Mouse (Mus musculus) hindbrain, embryonic 16.5 days (tissue): ENCODE results near the gene Msmp. TPM values are rescaled to one million over a fixed set of nuclear protein-coding genes. Genes with fewer than 3 reads are reported as not detected.
A peak's percentile ranks its signal among the peaks of the same experiment; 100 is the strongest.

Experiments
- ATAC-seq: fragments of 200-750 bp; cut with Nextera tagmentation; 2 replicates; pipeline ENCODE4 v1.8.0; 2017; ENCODE audit warnings: moderate TSS enrichment, moderate library complexity
- H3K27ac ChIP-seq: fragments of 300-500 bp; sonication (generic); 2 replicates; pipeline ENCODE4 v1.5.1; 2014; ENCODE audit warnings: low read depth, mild to moderate bottlenecking, control low read depth, low read length, moderate library complexity
- H3K27me3 ChIP-seq: fragments of 300-500 bp; sonication (generic); replicated peaks from 2 replicates; pipeline ENCODE4 v1.6.1; 2014; ENCODE audit warnings: low read length; ENCODE audit not compliant: control insufficient read depth, insufficient read depth
- H3K36me3 ChIP-seq: fragments of 300-500 bp; sonication (generic); 2 replicates; pipeline ENCODE4 v1.6.1; 2014; ENCODE audit warnings: mild to moderate bottlenecking, low read length, moderate library complexity, mixed read lengths; ENCODE audit not compliant: control insufficient read depth, insufficient read depth
- H3K4me1 ChIP-seq: fragments of 300-500 bp; sonication (generic); 2 replicates; pipeline ENCODE4 v1.6.1; 2014; ENCODE audit warnings: low read depth, low read length; ENCODE audit not compliant: control insufficient read depth, insufficient read depth
- H3K4me2 ChIP-seq: fragments of 300-500 bp; sonication (generic); 2 replicates; pipeline ENCODE4 v1.6.1; 2014; ENCODE audit warnings: mild to moderate bottlenecking, low read length, control low read depth, moderate library complexity
- H3K4me3 ChIP-seq: fragments of 300-500 bp; sonication (generic); 2 replicates; pipeline ENCODE4 v1.5.1; 2014; ENCODE audit warnings: mild to moderate bottlenecking, low read length, control low read depth, moderate library complexity
- H3K9ac ChIP-seq: fragments of 300-500 bp; sonication (generic); 2 replicates; pipeline ENCODE4 v1.6.1; 2014; ENCODE audit warnings: low read depth, mild to moderate bottlenecking, control low read depth, low read length, moderate library complexity
- H3K9me3 ChIP-seq: fragments of 300-500 bp; sonication (generic); 2 replicates; pipeline ENCODE4 v1.6.1; 2014; ENCODE audit warnings: mild to moderate bottlenecking, low read length, moderate library complexity; ENCODE audit not compliant: control insufficient read depth
- WGBS: fragments of 180-500 bp; shearing (Covaris S2); extraction: QIAGEN DNeasy Blood & Tissue Kit; methylation state at CpG from one replicate; pipeline ENCODE4 v1.1.7; 2014; 5-methylcytosine and 5-hydroxymethylcytosine counted together
- polyA plus RNA-seq: library from polyadenylated mRNA; unstranded; fragments of >200 nt; fragmentation: Nextera tagmentation; extraction: Ambion mirVana; gene quantifications from 2 replicates; pipeline ENCODE4 v1.2.1, GENCODE M21; 2015

Gene Msmp
- polyA plus RNA-seq, 1 experiment from 2014 or later: 0.71 TPM

- Histone ChIP-seq H3K4me1 (peaks cover 23% of the 10 kb centered on the region), H3K9me3 (no peaks in the 10 kb centered on the region), H3K27me3 (no peaks in the 10 kb centered on the region), H3K36me3 (peaks cover 28% of the 10 kb centered on the region), H3K27ac (no peak overlapping the region), H3K4me2 (no peak overlapping the region), H3K9ac (no peak overlapping the region), H3K4me3 (no peak overlapping the region)
- 97% methylated on average over 12 of the region's 12 CpGs for WGBS
- ATAC-seq: no peak
Observed at GRCm38 (mm10) chr4:43581381-43581780, 2.9 kb downstream of the Msmp start.

- ATAC-seq: no peak
- Histone ChIP-seq H3K4me1 (peaks cover 30% of the 10 kb centered on the region), H3K27ac (no peak overlapping the region), H3K9me3 (no peaks in the 10 kb centered on the region), H3K27me3 (no peaks in the 10 kb centered on the region), H3K4me3 (no peak overlapping the region), H3K36me3 (peaks cover 28% of the 10 kb centered on the region), H3K4me2 (no peak overlapping the region), H3K9ac (no peak overlapping the region)
- 94% methylated on average over 5 of the region's 5 CpGs for WGBS
Observed at GRCm38 (mm10) chr4:43580721-43581120, 3.6 kb downstream of the Msmp start.

- Histone ChIP-seq H3K9me3 (no peaks in the 10 kb centered on the region), H3K27me3 (no peaks in the 10 kb centered on the region), H3K9ac (peak overlapping the region; percentile 97; the same call in 1 of the 2 replicates), H3K4me2 (peak overlapping the region; percentile 85), H3K36me3 (peaks cover 28% of the 10 kb centered on the region), H3K4me1 (peaks cover 40% of the 10 kb centered on the region), H3K4me3 (peak overlapping the region; percentile 94), H3K27ac (no peak overlapping the region)
- no peak for ATAC-seq
- 77% methylated on average over 6 of the region's 6 CpGs for WGBS
Observed at GRCm38 (mm10) chr4:43579731-43580130, 4.6 kb downstream of the Msmp start.

- H3K9ac ChIP-seq: peak overlapping the region; percentile 97
- no peaks in the 10 kb centered on the region for H3K27me3 ChIP-seq
- H3K36me3 ChIP-seq: peaks cover 28% of the 10 kb centered on the region
- ATAC-seq: no peak
- H3K4me1 ChIP-seq: peaks cover 41% of the 10 kb centered on the region
- H3K9me3 ChIP-seq: no peaks in the 10 kb centered on the region
- 7% methylated on average over 10 of the region's 10 CpGs for WGBS
- peak overlapping the region; percentile 86 for H3K27ac ChIP-seq
- H3K4me3 ChIP-seq: peak overlapping the region; percentile 94
- peak overlapping the region; percentile 85 for H3K4me2 ChIP-seq
Observed at GRCm38 (mm10) chr4:43579256-43579655, 5.0 kb downstream of the Msmp start.

- H3K9ac ChIP-seq: peak within 1 kb of the TSS; percentile 97
- peaks cover 41% of the 10 kb centered on the region for H3K4me1 ChIP-seq
- H3K4me3 ChIP-seq: peak within 1 kb of the TSS; percentile 94
- WGBS: under 1% methylated on average over 75 of the region's 76 CpGs
- peaks cover 24% of the 10 kb centered on the region for H3K36me3 ChIP-seq
- no peaks in the 10 kb centered on the region for H3K27me3 ChIP-seq
- peak within 1 kb of the TSS; percentile 85 for H3K4me2 ChIP-seq
- peak; percentile 92 for ATAC-seq
- no peaks in the 10 kb centered on the region for H3K9me3 ChIP-seq
- H3K27ac ChIP-seq: peak within 1 kb of the TSS; percentile 86
Observed at GRCm38 (mm10) chr4:43578376-43579204, 5.7 kb downstream of the Msmp start, which contains the start of the genes Rgp1 and Gba2. Gene Rgp1 (plus strand): TSS chr4:43578715. Gene Gba2 (minus strand): TSS chr4:43578873.

- Histone ChIP-seq H3K4me3 (peak overlapping the region; percentile 94), H3K4me1 (peaks cover 41% of the 10 kb centered on the region), H3K36me3 (peaks cover 21% of the 10 kb centered on the region)
Observed at GRCm38 (mm10) chr4:43577237-43577881, 6.9 kb downstream of the Msmp start.

GRCm38 (mm10) chr4:43575356-43575755 lies 8.9 kb downstream of the Msmp start:
- Histone ChIP-seq H3K9ac (no peak overlapping the region), H3K9me3 (no peaks in the 10 kb centered on the region), H3K4me3 (peak overlapping the region; percentile 3; the same call in 1 of the 2 replicates), H3K27ac (no peak overlapping the region), H3K36me3 (peaks cover 18% of the 10 kb centered on the region), H3K27me3 (no peaks in the 10 kb centered on the region), H3K4me2 (peak overlapping the region; percentile 38), H3K4me1 (peaks cover 41% of the 10 kb centered on the region)
- WGBS: 58% methylated on average over 2 of the region's 2 CpGs
- no peak for ATAC-seq

More at GRCm38 (mm10) chr4:43577237-43577881, 6.9 kb downstream of the Msmp start:
- Histone ChIP-seq H3K4me2 (peak overlapping the region; percentile 85), H3K27me3 (no peaks in the 10 kb centered on the region), H3K27ac (no peak overlapping the region), H3K9me3 (no peaks in the 10 kb centered on the region), H3K9ac (peak overlapping the region; percentile 97)
- 56% methylated on average over 8 of the region's 8 CpGs for WGBS
- ATAC-seq: no peak

GRCm38 (mm10) chr4:43573561-43573960 lies 10.7 kb downstream of the Msmp start:
- H3K4me2 ChIP-seq: no peak overlapping the region
- no peaks in the 10 kb centered on the region for H3K9me3 ChIP-seq
- no peak overlapping the region for H3K9ac ChIP-seq
- no peak overlapping the region for H3K4me3 ChIP-seq
- no peaks in the 10 kb centered on the region for H3K27me3 ChIP-seq
- peaks cover 32% of the 10 kb centered on the region for H3K4me1 ChIP-seq
- H3K27ac ChIP-seq: no peak overlapping the region
- H3K36me3 ChIP-seq: peaks cover 32% of the 10 kb centered on the region
- WGBS: 89% methylated on average over 4 of the region's 4 CpGs
- no peak for ATAC-seq

- H3K27ac ChIP-seq: no peak overlapping the region
- H3K36me3 ChIP-seq: peaks cover 51% of the 10 kb centered on the region
- ATAC-seq: no peak
- H3K4me2 ChIP-seq: no peak overlapping the region
- 96% methylated on average over 6 of the region's 6 CpGs for WGBS
- no peaks in the 10 kb centered on the region for H3K9me3 ChIP-seq
- H3K4me1 ChIP-seq: peaks cover 19% of the 10 kb centered on the region
- no peak overlapping the region for H3K4me3 ChIP-seq
- H3K27me3 ChIP-seq: no peaks in the 10 kb centered on the region
- no peak overlapping the region for H3K9ac ChIP-seq
Observed at GRCm38 (mm10) chr4:43571395-43572045, 12.8 kb downstream of the Msmp start.
